Comparison of ENCODE assay signal across 22 mouse cellular contexts in the genomic region with DNA sequence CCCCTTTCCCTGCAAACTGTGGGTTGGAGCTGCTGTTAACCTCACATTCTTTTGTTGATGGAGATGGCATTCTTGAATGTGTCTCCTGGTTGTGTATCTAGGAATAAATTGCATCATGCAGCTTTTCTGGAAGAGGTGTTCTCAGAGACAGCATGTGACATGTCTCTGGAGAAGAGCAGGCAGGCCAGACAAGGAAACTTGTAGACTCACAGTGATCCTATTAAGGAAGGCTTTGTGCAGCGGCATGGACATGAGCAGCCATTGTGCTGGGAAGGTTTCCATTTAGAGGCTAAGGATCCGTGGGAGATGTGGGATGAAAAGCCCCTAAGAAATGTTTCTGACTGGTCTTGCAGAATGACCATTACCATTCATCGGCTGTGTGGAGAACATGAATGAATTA.
DNase-seq lines count a peak whose midpoint lies in the region; ATAC-seq and TF ChIP-seq lines count a peak whose summit lies in the region.
"Had no signal": no experiment of that assay in that cellular context is flagged by ENCODE, and none has a peak within 500 bp of the region (broad histone marks: within the 10 kb centered on the region; RNA-seq: fewer than 3 reads in every experiment).

No protein-coding gene starts in this region.

- no peak overlapping the region for H3K4me3 ChIP-seq in midbrain, embryonic 10.5 days
- no peak overlapping the region for H3K4me3 ChIP-seq in midbrain, embryonic 15.5 days
- no peak overlapping the region for H3K4me3 ChIP-seq in stomach, embryonic 14.5 days (ENCODE audit: low read depth, low read length)
- no peak overlapping the region for H3K4me3 ChIP-seq in stomach, postnatal 0 days (ENCODE audit: low read depth, low read length)
- no peak overlapping the region for H3K4me3 ChIP-seq in olfactory bulb, adult 2 months (ENCODE audit: insufficient read depth, low read depth, low read length)
- no peak overlapping the region for H3K4me3 ChIP-seq in thymus, adult 2 months (ENCODE audit: control insufficient read depth, insufficient read depth, low read length)
- H3K4me3 ChIP-seq: forebrain, embryonic 13.5 days; gastrocnemius, adult 2 months; heart, embryonic 13.5 days; hindbrain, embryonic 12.5 days had no signal

- DNase-seq in embryo, embryonic 10 days (ENCODE audit: low spot score) = peak; percentile 9
- no peak for DNase-seq in embryo, embryonic 9.5 days (ENCODE audit: extremely low spot score)
- DNase-seq in midbrain, embryonic 10.5 days (ENCODE audit: low spot score) = peak; percentile 23
- no peak for DNase-seq in stomach, postnatal 0 days (ENCODE audit: low spot score)
- no peak for DNase-seq in thymus, adult 2 months
- DNase-seq: adrenal gland, adult 8-10 months; adrenal gland, postnatal 36 days; cerebellum, adult 11 months; cerebellum, adult 8-10 months; cerebellum, postnatal 14 days; forebrain, postnatal 0 days; gastrocnemius, adult 2 months; gastrocnemius, postnatal 25 days; heart, postnatal 4 days had no signal

- peaks cover 18% of the 10 kb centered on the region for H3K4me1 ChIP-seq in midbrain, embryonic 10.5 days
- H3K4me1 ChIP-seq in midbrain, embryonic 15.5 days = no peaks in the 10 kb centered on the region
- 0 out of 2 replicates have a peak, but pooled peaks cover 7% of the 10 kb centered on the region for H3K4me1 ChIP-seq in stomach, embryonic 14.5 days (ENCODE audit: control insufficient read depth, insufficient read depth, low read length)
- no peaks in the 10 kb centered on the region for H3K4me1 ChIP-seq in stomach, postnatal 0 days (replicated peaks; ENCODE audit: control insufficient read depth, insufficient read depth)
- peaks cover 11% of the 10 kb centered on the region for H3K4me1 ChIP-seq in olfactory bulb, adult 2 months (ENCODE audit: control insufficient read depth, insufficient read depth, low read length)
- no peaks in the 10 kb centered on the region for H3K4me1 ChIP-seq in thymus, adult 2 months (replicated peaks; ENCODE audit: control insufficient read depth, insufficient read depth, low read length)
- H3K4me1 ChIP-seq: hindbrain, embryonic 12.5 days had no signal

- no peak for TF ChIP-seq CTCF in stomach, postnatal 0 days (IDR thresholded peaks at IDR 0.05; ENCODE audit: low read depth)
- no peak for TF ChIP-seq CTCF in olfactory bulb, adult 2 months (IDR thresholded peaks at IDR 0.05; ENCODE audit: insufficient read depth, low read depth, low read length)
- TF ChIP-seq CTCF in thymus, adult 2 months (IDR thresholded peaks at IDR 0.05; ENCODE audit: borderline replicate concordance, control insufficient read depth, extremely low read depth, insufficient read depth, low read length, poor library complexity) = no peak

- no peaks in the 10 kb centered on the region for H3K9me3 ChIP-seq in midbrain, embryonic 10.5 days (replicated peaks)
- no peaks in the 10 kb centered on the region for H3K9me3 ChIP-seq in midbrain, embryonic 15.5 days
- no peaks in the 10 kb centered on the region for H3K9me3 ChIP-seq in stomach, embryonic 14.5 days (ENCODE audit: control insufficient read depth, low read depth, low read length)
- H3K9me3 ChIP-seq in stomach, postnatal 0 days (ENCODE audit: control insufficient read depth, low read length) = no peaks in the 10 kb centered on the region
- H3K9me3 ChIP-seq: forebrain, embryonic 13.5 days; heart, embryonic 13.5 days; hindbrain, embryonic 12.5 days had no signal

- no peak for TF ChIP-seq EP300 in stomach, postnatal 0 days (optimal IDR thresholded peaks at IDR 0.05)

- peaks cover 15% of the 10 kb centered on the region for H3K36me3 ChIP-seq in midbrain, embryonic 10.5 days
- H3K36me3 ChIP-seq in midbrain, embryonic 15.5 days (replicated peaks) = no peaks in the 10 kb centered on the region
- H3K36me3 ChIP-seq in stomach, embryonic 14.5 days (ENCODE audit: control insufficient read depth, insufficient read depth, low read length) = no peaks in the 10 kb centered on the region; the same call in 1 of the 2 replicates
- H3K36me3 ChIP-seq in stomach, postnatal 0 days (ENCODE audit: control insufficient read depth, insufficient read depth, low read length) = no peaks in the 10 kb centered on the region
- no peaks in the 10 kb centered on the region for H3K36me3 ChIP-seq in thymus, adult 2 months (ENCODE audit: control insufficient read depth, insufficient read depth, low read length)
- H3K36me3 ChIP-seq: hindbrain, embryonic 12.5 days had no signal

- WGBS in midbrain, embryonic 10.5 days = 29% methylated on average over 3 of the region's 3 CpGs
- WGBS in midbrain, embryonic 15.5 days = 19% methylated on average over 3 of the region's 3 CpGs
- WGBS in stomach, embryonic 14.5 days = 72% methylated on average over 3 of the region's 3 CpGs
- 65% methylated on average over 3 of the region's 3 CpGs for WGBS in stomach, postnatal 0 days
- WGBS in olfactory bulb, adult 2 months = 27% methylated on average over 3 of the region's 3 CpGs
- 98% methylated on average over 3 of the region's 3 CpGs for WGBS in thymus, adult 2 months

- peak overlapping the region; percentile 71 for H3K27ac ChIP-seq in midbrain, embryonic 10.5 days (replicated peaks)
- H3K27ac ChIP-seq in midbrain, embryonic 15.5 days = no peak overlapping the region
- H3K27ac ChIP-seq in stomach, embryonic 14.5 days (ENCODE audit: low read length) = peak overlapping the region; percentile 33; the same call in 1 of the 2 replicates
- H3K27ac ChIP-seq in stomach, postnatal 0 days (replicated peaks) = no peak overlapping the region
- H3K27ac ChIP-seq in olfactory bulb, adult 2 months (ENCODE audit: insufficient read depth, low read depth, low read length) = peak overlapping the region; percentile 77
- no peak overlapping the region for H3K27ac ChIP-seq in thymus, adult 2 months (ENCODE audit: control insufficient read depth, insufficient read depth, low read length)
- H3K27ac ChIP-seq: forebrain, embryonic 13.5 days; gastrocnemius, adult 2 months; heart, embryonic 13.5 days; hindbrain, embryonic 12.5 days had no signal

- H3K4me2 ChIP-seq in midbrain, embryonic 15.5 days = no peak overlapping the region
- H3K4me2 ChIP-seq in stomach, embryonic 14.5 days (replicated peaks; ENCODE audit: low read depth, low read length) = no peak overlapping the region
- H3K4me2 ChIP-seq in stomach, postnatal 0 days (replicated peaks; ENCODE audit: low read depth) = no peak overlapping the region
- H3K4me2 ChIP-seq: forebrain, embryonic 13.5 days; heart, embryonic 13.5 days; hindbrain, embryonic 12.5 days had no signal

- no peak for ATAC-seq in midbrain, embryonic 15.5 days (replicated peaks)
- no peak for ATAC-seq in stomach, embryonic 14.5 days (ENCODE audit: insufficient number of reproducible peaks, insufficient read depth, low FRiP score, low read depth)
- ATAC-seq in stomach, postnatal 0 days (ENCODE audit: low FRiP score, low TSS enrichment) = no peak
- ATAC-seq: forebrain, embryonic 13.5 days; forebrain, postnatal 0 days; hindbrain, embryonic 16.5 days; inflammation-experienced regulatory T-cells, adult 6 months had no signal

- H3K27me3 ChIP-seq in midbrain, embryonic 10.5 days (ENCODE audit: low read depth, poor library complexity, severe bottlenecking) = no peaks in the 10 kb centered on the region
- H3K27me3 ChIP-seq in midbrain, embryonic 15.5 days (replicated peaks) = no peaks in the 10 kb centered on the region
- no peaks in the 10 kb centered on the region for H3K27me3 ChIP-seq in stomach, embryonic 14.5 days (ENCODE audit: control insufficient read depth, insufficient read depth, low read length)
- H3K27me3 ChIP-seq in stomach, postnatal 0 days (ENCODE audit: control insufficient read depth, insufficient read depth, low read length) = no peaks in the 10 kb centered on the region
- no peaks in the 10 kb centered on the region for H3K27me3 ChIP-seq in thymus, adult 2 months (ENCODE audit: control insufficient read depth, insufficient read depth, low read length)
- H3K27me3 ChIP-seq: forebrain, embryonic 13.5 days; heart, embryonic 13.5 days; hindbrain, embryonic 12.5 days had no signal

- no peak overlapping the region for H3K9ac ChIP-seq in midbrain, embryonic 15.5 days
- H3K9ac ChIP-seq in stomach, embryonic 14.5 days (replicated peaks; ENCODE audit: low read depth, low read length) = no peak overlapping the region
- no peak overlapping the region for H3K9ac ChIP-seq in stomach, postnatal 0 days (ENCODE audit: low read length)
- H3K9ac ChIP-seq: forebrain, embryonic 13.5 days; forebrain, postnatal 0 days; heart, embryonic 13.5 days; hindbrain, embryonic 12.5 days had no signal

- TF ChIP-seq POLR2A in olfactory bulb, adult 2 months (IDR thresholded peaks at IDR 0.05; ENCODE audit: insufficient read depth, low read depth, low read length) = no peak
- TF ChIP-seq POLR2A in thymus, adult 2 months (IDR thresholded peaks at IDR 0.05; ENCODE audit: control insufficient read depth, extremely low read depth, insufficient read depth, low read length, poor library complexity) = no peak

Comparison
In these comparisons a context has a peak if more than half of its experiments do, and no peak if none do; other contexts are left out.
1. DNase-seq: peak in embryo, embryonic 10 days (single experiment) and midbrain, embryonic 10.5 days (single experiment); none in embryo, embryonic 9.5 days (single experiment), stomach, postnatal 0 days (single experiment) and thymus, adult 2 months (single experiment).
2. H3K27ac ChIP-seq: peak in midbrain, embryonic 10.5 days (single experiment), stomach, embryonic 14.5 days (single experiment) and olfactory bulb, adult 2 months (single experiment); none in midbrain, embryonic 15.5 days (single experiment), stomach, postnatal 0 days (single experiment) and thymus, adult 2 months (single experiment).